Mouse (Mus musculus): ENCODE measurements around the gene Atp13a4. TPM values are rescaled to one million over a fixed set of nuclear protein-coding genes. Genes with fewer than 3 reads are reported as not detected.

Atp13a4 gene
- polyA plus RNA-seq (2012; rRNA removed) = not detected in 2 replicates

DNA sequence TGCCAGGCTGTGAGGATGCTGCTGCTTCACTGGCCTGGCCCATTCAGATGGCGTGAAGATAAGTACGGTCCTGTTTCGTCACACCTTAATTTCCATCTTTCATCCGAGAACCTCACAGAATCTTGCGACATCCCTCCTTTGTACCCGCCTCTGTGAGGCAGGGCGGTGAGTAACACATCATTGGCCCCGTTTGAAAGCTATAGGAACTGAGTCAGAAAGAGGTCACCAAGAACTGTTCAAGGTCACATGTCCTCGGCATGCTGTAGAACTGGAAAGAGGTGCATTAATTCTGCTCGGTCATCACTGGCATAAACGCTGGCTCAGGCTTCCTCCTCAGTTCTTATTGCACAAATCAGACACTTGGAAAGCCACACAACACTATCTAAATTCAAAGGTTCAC is at the start of gene Atp13a4:
TSS of gene Atp13a4 (minus strand) at position 36 of the 400 bp plus-strand sequence.
- Histone ChIP-seq H3K27ac (ENCODE audit: insufficient read depth, low read depth, low read length) (no peak within 1 kb of the TSS), H3K4me3 (ENCODE audit: low read depth, low read length) (no peak within 1 kb of the TSS), H3K36me3 (ENCODE audit: control insufficient read depth, insufficient read depth, low read length) (no peaks in the 10 kb centered on the region), H3K4me1 (ENCODE audit: control insufficient read depth, insufficient read depth, insufficient read length, low read length) (no peaks in the 10 kb centered on the region), H3K27me3 (ENCODE audit: control insufficient read depth, insufficient read depth, low read length) (peaks cover 6% of the 10 kb centered on the region; the same call in 1 of the 2 replicates)
- WGBS = 61% methylated on average over 11 of the region's 11 CpGs
- no peak for TF ChIP-seq POLR2A (IDR thresholded peaks at IDR 0.05; ENCODE audit: low read depth, low read length)
- no peak for TF ChIP-seq CTCF (IDR thresholded peaks at IDR 0.05; ENCODE audit: extremely low read depth, insufficient read length, insufficient replicate concordance, low read depth, low read length)

DNA sequence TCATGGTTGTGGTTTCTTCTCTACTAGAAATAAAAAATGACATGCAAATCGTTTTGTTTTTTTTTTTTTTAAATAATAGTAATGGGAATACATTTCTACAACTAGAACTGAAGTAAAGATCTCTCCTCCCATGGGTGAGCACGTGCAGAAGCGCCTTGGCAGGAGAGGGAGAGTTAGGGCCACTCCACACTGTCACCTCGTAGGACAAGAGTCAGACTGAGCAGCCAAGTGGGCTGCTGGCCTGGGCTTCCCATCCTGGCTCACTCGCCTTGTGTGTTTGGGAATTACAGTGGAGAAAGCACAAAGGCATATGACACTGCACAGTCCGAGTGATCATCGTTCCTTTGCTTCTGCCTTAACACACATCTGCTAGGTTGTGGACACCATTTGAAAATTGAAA is 47.5 kb upstream of the Atp13a4 start:
- H3K27me3 ChIP-seq (ENCODE audit: control insufficient read depth, insufficient read depth, low read length) = no peaks in the 10 kb centered on the region
- H3K27ac ChIP-seq (ENCODE audit: insufficient read depth, low read depth, low read length) = no peak overlapping the region
- no peaks in the 10 kb centered on the region for H3K4me1 ChIP-seq (ENCODE audit: control insufficient read depth, insufficient read depth, insufficient read length, low read length)
- WGBS = 80% methylated on average over 7 of the region's 7 CpGs
- TF ChIP-seq CTCF (IDR thresholded peaks at IDR 0.05; ENCODE audit: extremely low read depth, insufficient read length, insufficient replicate concordance, low read depth, low read length) (no peak), POLR2A (IDR thresholded peaks at IDR 0.05; ENCODE audit: low read depth, low read length) (no peak)
- H3K36me3 ChIP-seq (ENCODE audit: control insufficient read depth, insufficient read depth, low read length) = peaks cover 40% of the 10 kb centered on the region
- H3K4me3 ChIP-seq (ENCODE audit: low read depth, low read length) = no peak overlapping the region

DNA sequence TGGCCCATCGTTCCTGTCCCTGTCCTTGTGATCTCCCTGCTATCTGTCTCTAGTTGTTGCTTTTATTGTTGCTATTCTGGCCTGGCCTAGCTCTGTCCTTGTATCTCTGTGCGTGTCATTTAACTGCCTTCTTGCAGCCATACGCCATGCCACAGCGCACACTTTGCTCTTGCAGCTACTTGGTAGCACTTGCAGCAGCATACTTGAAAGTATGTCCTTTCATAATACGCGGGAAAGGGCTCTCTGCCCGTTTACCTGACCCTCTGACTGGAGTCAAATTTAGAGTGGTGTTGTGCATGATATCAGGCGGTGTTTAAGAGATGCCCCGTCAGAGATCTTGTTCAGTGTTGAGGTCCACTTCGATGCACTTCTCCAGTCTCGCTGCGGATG is 35.1 kb upstream of the Atp13a4 start:
- WGBS = 3% methylated on average over 12 of the region's 12 CpGs
- Histone ChIP-seq H3K27ac (ENCODE audit: insufficient read depth, low read depth, low read length) (peak overlapping the region; percentile 23; the same call in 1 of the 2 replicates), H3K4me1 (ENCODE audit: control insufficient read depth, insufficient read depth, insufficient read length, low read length) (no peaks in the 10 kb centered on the region), H3K4me3 (ENCODE audit: low read depth, low read length) (peak overlapping the region; percentile 96), H3K36me3 (ENCODE audit: control insufficient read depth, insufficient read depth, low read length) (peaks cover 3% of the 10 kb centered on the region), H3K27me3 (ENCODE audit: control insufficient read depth, insufficient read depth, low read length) (no peaks in the 10 kb centered on the region)
- no peak for TF ChIP-seq POLR2A (IDR thresholded peaks at IDR 0.05; ENCODE audit: low read depth, low read length)
- TF ChIP-seq CTCF (IDR thresholded peaks at IDR 0.05; ENCODE audit: extremely low read depth, insufficient read length, insufficient replicate concordance, low read depth, low read length) = no peak

DNA sequence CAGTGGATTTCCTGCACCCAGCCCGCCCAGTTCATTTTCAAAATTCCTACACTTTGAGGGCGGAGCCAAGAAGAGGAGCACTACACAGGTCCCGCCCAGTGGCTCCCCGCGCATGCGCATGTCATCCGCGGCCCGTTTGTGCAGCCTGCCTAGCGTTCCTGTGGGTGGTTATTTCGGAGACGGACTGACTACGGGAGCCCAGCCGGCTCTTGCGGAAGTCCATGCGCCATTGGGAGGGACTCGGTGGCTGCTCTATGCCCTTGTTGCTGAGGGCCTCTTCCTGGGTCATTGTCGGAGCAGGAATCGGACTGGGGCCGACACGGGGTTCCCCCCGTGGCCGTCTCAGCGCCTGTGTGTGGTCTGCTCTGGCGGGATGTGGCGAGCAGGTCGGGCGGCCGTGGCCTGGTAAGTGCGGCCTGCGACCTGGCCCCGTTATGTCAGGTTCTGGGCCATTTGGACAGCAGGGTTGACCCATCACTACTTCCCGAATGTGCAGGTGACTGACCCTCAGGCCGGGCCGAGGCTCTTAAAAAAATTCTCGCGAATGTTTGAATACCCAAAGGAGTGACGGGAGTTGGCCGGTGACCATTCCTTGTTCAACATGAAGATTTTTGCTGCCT is 34.6 kb upstream of the Atp13a4 start, which contains the start of gene Opa1:
TSS of gene Opa1 (plus strand) at position 168 of the 620 bp plus-strand sequence.
- no peak for TF ChIP-seq CTCF (IDR thresholded peaks at IDR 0.05; ENCODE audit: extremely low read depth, insufficient read length, insufficient replicate concordance, low read depth, low read length)
- TF ChIP-seq POLR2A (IDR thresholded peaks at IDR 0.05; ENCODE audit: low read depth, low read length) = peak; percentile 76
- peak within 1 kb of the TSS; percentile 23; the same call in 1 of the 2 replicates for H3K27ac ChIP-seq (ENCODE audit: insufficient read depth, low read depth, low read length)
- WGBS = under 1% methylated on average over 39 of the region's 39 CpGs

DNA sequence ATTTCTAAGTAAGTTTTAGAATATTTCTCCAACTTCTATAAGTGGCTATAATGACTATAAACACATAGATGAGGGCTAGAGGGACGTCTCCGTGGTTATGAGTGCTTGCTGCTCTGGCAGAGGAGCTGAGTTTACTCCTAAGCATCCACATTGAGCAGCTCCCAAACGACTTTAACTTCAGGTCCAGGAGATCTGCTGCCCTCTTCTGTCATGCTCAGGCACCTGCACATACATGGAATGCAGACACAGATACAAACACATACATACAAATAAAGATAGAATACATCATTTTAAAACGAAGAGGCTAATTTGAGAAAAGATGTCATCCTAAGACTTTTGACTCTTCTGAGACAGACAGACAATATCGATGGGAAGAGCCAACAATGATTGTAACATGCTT is 31.0 kb upstream of the Atp13a4 start:
- WGBS = 9% methylated on average over 5 of the region's 5 CpGs
- Histone ChIP-seq H3K4me1 (ENCODE audit: control insufficient read depth, insufficient read depth, insufficient read length, low read length) (no peaks in the 10 kb centered on the region), H3K27me3 (ENCODE audit: control insufficient read depth, insufficient read depth, low read length) (no peaks in the 10 kb centered on the region), H3K4me3 (ENCODE audit: low read depth, low read length) (no peak overlapping the region), H3K36me3 (ENCODE audit: control insufficient read depth, insufficient read depth, low read length) (no peaks in the 10 kb centered on the region), H3K27ac (ENCODE audit: insufficient read depth, low read depth, low read length) (no peak overlapping the region)
- TF ChIP-seq CTCF (IDR thresholded peaks at IDR 0.05; ENCODE audit: extremely low read depth, insufficient read length, insufficient replicate concordance, low read depth, low read length) (0 out of 2 replicates have a peak, but pooled peaks have one; percentile 9), POLR2A (IDR thresholded peaks at IDR 0.05; ENCODE audit: low read depth, low read length) (no peak)

More for the DNA sequence above, 34.6 kb upstream of the Atp13a4 start, which contains the start of gene Opa1:
- peaks cover 3% of the 10 kb centered on the region; the same call in 1 of the 2 replicates for H3K36me3 ChIP-seq (ENCODE audit: control insufficient read depth, insufficient read depth, low read length)
- H3K4me3 ChIP-seq (ENCODE audit: low read depth, low read length) = peak within 1 kb of the TSS; percentile 96
- no peaks in the 10 kb centered on the region for H3K4me1 ChIP-seq (ENCODE audit: control insufficient read depth, insufficient read depth, insufficient read length, low read length)
- no peaks in the 10 kb centered on the region for H3K27me3 ChIP-seq (ENCODE audit: control insufficient read depth, insufficient read depth, low read length)

DNA sequence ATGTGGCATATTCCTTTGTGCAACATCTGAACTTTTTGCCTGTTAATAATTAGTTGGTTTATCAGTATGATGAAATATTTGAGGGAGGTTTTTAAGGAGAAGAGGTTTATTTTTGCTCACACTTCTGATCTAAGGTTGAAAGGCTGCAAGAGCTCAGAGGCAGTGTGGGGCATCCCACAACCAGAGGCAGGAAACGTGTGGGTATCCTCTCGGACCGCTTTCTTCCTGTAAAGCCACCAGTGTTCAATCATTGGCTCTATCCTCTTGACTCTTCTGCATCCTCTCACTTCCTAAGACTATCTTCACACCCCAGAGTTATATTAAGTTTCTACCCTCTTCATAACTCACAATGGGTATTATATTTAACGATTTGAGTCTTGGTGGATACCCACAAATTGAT is 29.3 kb upstream of the Atp13a4 start:
- Histone ChIP-seq H3K36me3 (ENCODE audit: control insufficient read depth, insufficient read depth, low read length) (no peaks in the 10 kb centered on the region), H3K4me3 (ENCODE audit: low read depth, low read length) (no peak overlapping the region), H3K27me3 (ENCODE audit: control insufficient read depth, insufficient read depth, low read length) (no peaks in the 10 kb centered on the region), H3K4me1 (ENCODE audit: control insufficient read depth, insufficient read depth, insufficient read length, low read length) (no peaks in the 10 kb centered on the region), H3K27ac (ENCODE audit: insufficient read depth, low read depth, low read length) (no peak overlapping the region)
- WGBS = 52% methylated on average over 4 of the region's 4 CpGs
- no peak for TF ChIP-seq CTCF (IDR thresholded peaks at IDR 0.05; ENCODE audit: extremely low read depth, insufficient read length, insufficient replicate concordance, low read depth, low read length)

DNA sequence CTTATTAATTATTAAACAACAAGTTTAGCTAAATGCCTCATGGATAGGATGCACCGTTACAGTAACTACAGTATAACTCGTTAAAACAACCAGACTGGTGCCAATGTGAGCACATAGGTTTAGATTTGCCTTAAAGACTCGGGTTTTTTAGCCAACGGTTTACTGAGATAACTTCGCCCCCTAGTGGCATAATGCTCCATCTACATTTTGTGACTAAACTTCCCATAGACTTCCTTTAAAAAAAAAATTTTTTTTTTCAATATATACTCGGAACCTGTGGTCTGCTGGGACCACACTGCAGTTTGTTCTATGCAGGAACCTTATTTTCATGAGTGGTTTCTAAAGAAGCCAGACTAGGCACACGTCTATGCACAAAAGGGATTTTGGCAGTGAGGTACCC is 16.2 kb upstream of the Atp13a4 start:
- Histone ChIP-seq H3K4me3 (ENCODE audit: low read depth, low read length) (no peak overlapping the region), H3K27ac (ENCODE audit: insufficient read depth, low read depth, low read length) (no peak overlapping the region), H3K4me1 (ENCODE audit: control insufficient read depth, insufficient read depth, insufficient read length, low read length) (no peaks in the 10 kb centered on the region), H3K27me3 (ENCODE audit: control insufficient read depth, insufficient read depth, low read length) (peaks cover 2% of the 10 kb centered on the region; the same call in 1 of the 2 replicates), H3K36me3 (ENCODE audit: control insufficient read depth, insufficient read depth, low read length) (no peaks in the 10 kb centered on the region)
- 4% methylated on average over 7 of the region's 7 CpGs for WGBS
- TF ChIP-seq CTCF (IDR thresholded peaks at IDR 0.05; ENCODE audit: extremely low read depth, insufficient read length, insufficient replicate concordance, low read depth, low read length) = no peak
- no peak for TF ChIP-seq POLR2A (IDR thresholded peaks at IDR 0.05; ENCODE audit: low read depth, low read length)
